Mouse (Mus musculus) megakaryocyte, embryonic 14.5 days (primary cell): ENCODE results near the gene Atxn7l1.

Experiments used
- FLI1 ChIP-seq: IDR thresholded peaks from 2 replicates; pipeline ENCODE4 v1.6.1; 2012; ENCODE audit warnings: low read length, inconsistent platforms, mixed read lengths
- GATA1 ChIP-seq: IDR thresholded peaks from 3 replicates; pipeline ENCODE4 v1.6.1; 2012; ENCODE audit warnings: mixed read lengths, low read length, inconsistent platforms, borderline replicate concordance

- no peak for TF ChIP-seq GATA1
- no peak for TF ChIP-seq FLI1
Measured at GRCm38 (mm10) chr12:33276028-33276427, 128.5 kb downstream of the Atxn7l1 start.
